Mouse (Mus musculus) lung, postnatal 0 days (tissue): ENCODE measurements around the gene Nipal3.

Source experiments
- CTCF ChIP-seq: IDR thresholded peaks from 2 replicates; pipeline ENCODE4 v1.5.1; 2016; ENCODE audit warnings: antibody characterized with exemption, mild to moderate bottlenecking
- EP300 ChIP-seq: IDR thresholded peaks from 2 replicates; pipeline ENCODE4 v1.6.1; 2016; ENCODE audit warnings: antibody characterized with exemption, mild to moderate bottlenecking, control low read depth

- TF ChIP-seq CTCF (peak; percentile 72), EP300 (no peak)
Measured at GRCm38 (mm10) chr4:135507547-135508350, 12.9 kb upstream of the Nipal3 start.
